Mouse (Mus musculus) MEL (cell line): ENCODE results near the gene Acvr1b. TPM values are rescaled to one million over a fixed set of nuclear protein-coding genes. Genes with fewer than 3 reads are reported as not detected.

Source experiments
- DNase-seq: peaks from one replicate; pipeline ENCODE4 v3.0.0; 2011; ENCODE audit warnings: low read depth, low spot score
- H3K27ac ChIP-seq: 2 replicates; pipeline ENCODE4 v1.5.1; 2012; ENCODE audit warnings: low read depth, mild to moderate bottlenecking, control low read depth, low read length, moderate library complexity; ENCODE audit not compliant: control insufficient read depth
- H3K27me3 ChIP-seq, 2 experiments: fragments of 150-350 bp in 1 of 2; sonication (generic) in 1 of 2; 2 replicates each; pipeline ENCODE4 v1.6.1; 2012; ENCODE audit warnings: low read length in 2 of 2, mild to moderate bottlenecking in 2 of 2, improper control_type of control experiment in 1 of 2, moderate library complexity in 1 of 2; ENCODE audit not compliant: insufficient read depth in 2 of 2, control insufficient read depth in 1 of 2
- H3K36me3 ChIP-seq, 2 experiments: 2 replicates each; pipeline ENCODE4 v1.6.1; 2012 to 2014; ENCODE audit warnings: low read length in 2 of 2, improper control_type of control experiment in 1 of 2, inconsistent platforms in 1 of 2, mild to moderate bottlenecking in 1 of 2; ENCODE audit not compliant: insufficient read depth in 2 of 2, control insufficient read depth in 1 of 2
- H3K4me1 ChIP-seq, 2 experiments: fragments of 150-350 bp in 1 of 2; sonication (generic) in 1 of 2; 2 replicates each; pipeline ENCODE4 v1.6.1; 2012; ENCODE audit warnings: low read length in 2 of 2, improper control_type of control experiment in 1 of 2, mild to moderate bottlenecking in 1 of 2; ENCODE audit not compliant: insufficient read depth in 2 of 2, control insufficient read depth in 1 of 2
- H3K4me3 ChIP-seq, 2 experiments: fragments of 150-350 bp in 1 of 2; sonication (generic) in 1 of 2; 2 replicates each; pipeline ENCODE4 v1.5.1; 2012; ENCODE audit warnings: low read depth in 2 of 2, low read length in 2 of 2, mild to moderate bottlenecking in 2 of 2, moderate library complexity in 2 of 2, control low read depth in 1 of 2, improper control_type of control experiment in 1 of 2; ENCODE audit not compliant: control insufficient read depth in 1 of 2, insufficient read depth in 1 of 2
- H3K79me2 ChIP-seq: 2 replicates; pipeline ENCODE4 v1.6.1; 2012; ENCODE audit warnings: mild to moderate bottlenecking, low read length, moderate library complexity; ENCODE audit not compliant: control insufficient read depth, poor library complexity, insufficient read depth
- H3K9ac ChIP-seq: 2 replicates; pipeline ENCODE4 v1.6.1; 2012; ENCODE audit warnings: low read depth, mild to moderate bottlenecking, control low read depth, low read length, moderate library complexity; ENCODE audit not compliant: control insufficient read depth, poor library complexity, severe bottlenecking
- H3K9me3 ChIP-seq: fragments of 150-350 bp; sonication (generic); replicated peaks from 2 replicates; pipeline ENCODE4 v1.6.1; 2012; ENCODE audit warnings: mild to moderate bottlenecking, low read length, improper control_type of control experiment, moderate library complexity; ENCODE audit not compliant: insufficient read depth
- BHLHE40 ChIP-seq: IDR thresholded peaks from 2 replicates; pipeline ENCODE4 v1.6.1; 2012; ENCODE audit warnings: low read depth, mild to moderate bottlenecking, inconsistent platforms, low read length, improper control_type of control experiment, borderline replicate concordance
- CHD1 ChIP-seq: IDR thresholded peaks from 2 replicates; pipeline ENCODE4 v1.6.1; 2012; ENCODE audit warnings: low read depth, mild to moderate bottlenecking, inconsistent platforms, low read length, improper control_type of control experiment
- CHD2 ChIP-seq: IDR thresholded peaks from 2 replicates; pipeline ENCODE4 v1.6.1; 2011; ENCODE audit warnings: low read length, improper control_type of control experiment
- CTCF ChIP-seq, 3 experiments: IDR thresholded peaks in 2 of 3; conservative IDR thresholded peaks in 1 of 3; 2 replicates each; pipeline ENCODE4 v1.5.1; 2011 to 2012; ENCODE audit warnings: low read length in 3 of 3, low read depth in 2 of 3, mild to moderate bottlenecking in 2 of 3, improper control_type of control experiment in 1 of 3, inconsistent platforms in 1 of 3, mixed read lengths in 1 of 3, moderate library complexity in 1 of 3; ENCODE audit not compliant: control insufficient read depth in 1 of 3, insufficient read depth in 1 of 3, poor library complexity in 1 of 3, severe bottlenecking in 1 of 3
- E2F4 ChIP-seq: IDR thresholded peaks from 2 replicates; pipeline ENCODE4 v1.6.1; 2011; ENCODE audit warnings: low read depth, low read length, improper control_type of control experiment, borderline replicate concordance
- ELF1 ChIP-seq: IDR thresholded peaks from 2 replicates; pipeline ENCODE4 v1.6.1; 2014; ENCODE audit warnings: low read depth, mild to moderate bottlenecking, inconsistent platforms, low read length, improper control_type of control experiment, moderate library complexity
- EP300 ChIP-seq, 2 experiments: IDR thresholded peaks; 2 replicates each; pipeline ENCODE4 v1.6.1; 2011; ENCODE audit warnings: improper control_type of control experiment in 2 of 2, low read length in 2 of 2, low read depth in 1 of 2, mild to moderate bottlenecking in 1 of 2
- ETS1 ChIP-seq: IDR thresholded peaks from 2 replicates; pipeline ENCODE4 v1.6.1; 2012; ENCODE audit warnings: low read depth, mild to moderate bottlenecking, inconsistent platforms, low read length, improper control_type of control experiment, moderate library complexity
- GATA1 ChIP-seq: IDR thresholded peaks from 2 replicates; pipeline ENCODE4 v1.6.1; 2011; ENCODE audit warnings: low read depth, low read length, improper control_type of control experiment
- HCFC1 ChIP-seq: IDR thresholded peaks from 2 replicates; pipeline ENCODE4 v1.6.1; 2012; ENCODE audit warnings: low read depth, mild to moderate bottlenecking, inconsistent platforms, low read length, improper control_type of control experiment, moderate library complexity
- JUND ChIP-seq: IDR thresholded peaks from 2 replicates; pipeline ENCODE4 v1.6.1; 2011; ENCODE audit warnings: low read depth, mild to moderate bottlenecking, improper control_type of control experiment, low read length
- MAZ ChIP-seq: IDR thresholded peaks from 2 replicates; pipeline ENCODE4 v1.6.1; 2012; ENCODE audit warnings: low read depth, mild to moderate bottlenecking, inconsistent platforms, low read length, improper control_type of control experiment
- MEF2A ChIP-seq: IDR thresholded peaks from 2 replicates; pipeline ENCODE4 v1.6.1; 2014; ENCODE audit warnings: low read depth, mild to moderate bottlenecking, inconsistent platforms, low read length, improper control_type of control experiment; ENCODE audit not compliant: poor library complexity, insufficient replicate concordance, severe bottlenecking; ENCODE audit errors: extremely low read depth
- MXI1 ChIP-seq: IDR thresholded peaks from 2 replicates; pipeline ENCODE4 v1.6.1; 2011; ENCODE audit warnings: mild to moderate bottlenecking, low read depth, low read length, improper control_type of control experiment
- MYB ChIP-seq: IDR thresholded peaks from 2 replicates; pipeline ENCODE4 v1.6.1; 2011; ENCODE audit warnings: mild to moderate bottlenecking, low read depth, low read length, improper control_type of control experiment
- POLR2A ChIP-seq, 2 experiments: IDR thresholded peaks; 2 replicates each; pipeline ENCODE4 v1.6.1; 2011 to 2012; ENCODE audit warnings: low read length in 2 of 2, mild to moderate bottlenecking in 2 of 2, control low read depth in 1 of 2, improper control_type of control experiment in 1 of 2, low read depth in 1 of 2, moderate library complexity in 1 of 2; ENCODE audit not compliant: control insufficient read depth in 1 of 2, insufficient read depth in 1 of 2, poor library complexity in 1 of 2
- POLR2AphosphoS5 ChIP-seq: IDR thresholded peaks from 2 replicates; pipeline ENCODE4 v1.6.1; 2012; ENCODE audit warnings: low read depth, borderline replicate concordance, mild to moderate bottlenecking, inconsistent platforms, low read length, moderate library complexity, mixed read lengths
- RAD21 ChIP-seq: IDR thresholded peaks from 2 replicates; pipeline ENCODE4 v1.6.1; 2011; ENCODE audit warnings: mild to moderate bottlenecking, low read depth, low read length, improper control_type of control experiment
- RCOR1 ChIP-seq: IDR thresholded peaks from 2 replicates; pipeline ENCODE4 v1.6.1; 2012; ENCODE audit warnings: low read depth, mild to moderate bottlenecking, inconsistent platforms, low read length, improper control_type of control experiment
- SIN3A ChIP-seq: IDR thresholded peaks from 2 replicates; pipeline ENCODE4 v1.6.1; 2012; ENCODE audit warnings: low read length, improper control_type of control experiment, inconsistent platforms
- TAL1 ChIP-seq: IDR thresholded peaks from 2 replicates; pipeline ENCODE4 v1.6.1; 2012; ENCODE audit warnings: mild to moderate bottlenecking, inconsistent platforms, low read length, moderate library complexity, mixed read lengths
- TBP ChIP-seq: IDR thresholded peaks from 2 replicates; pipeline ENCODE4 v1.8.0; 2011; ENCODE audit warnings: low read depth, low read length, improper control_type of control experiment
- TCF12 ChIP-seq: IDR thresholded peaks from 2 replicates; pipeline ENCODE4 v1.6.1; 2014; ENCODE audit warnings: low read depth, mild to moderate bottlenecking, inconsistent platforms, low read length, improper control_type of control experiment, moderate library complexity
- UBTF ChIP-seq: IDR thresholded peaks from 2 replicates; pipeline ENCODE4 v1.6.1; 2012; ENCODE audit warnings: low read depth, mild to moderate bottlenecking, inconsistent platforms, low read length, improper control_type of control experiment, moderate library complexity, borderline replicate concordance; ENCODE audit not compliant: insufficient read depth
- USF2 ChIP-seq, 2 experiments: IDR thresholded peaks; 2 replicates each; pipeline ENCODE4 v1.6.1; 2011 to 2012; ENCODE audit warnings: improper control_type of control experiment in 2 of 2, low read length in 2 of 2, borderline replicate concordance in 1 of 2, inconsistent platforms in 1 of 2, low read depth in 1 of 2, mild to moderate bottlenecking in 1 of 2; ENCODE audit not compliant: insufficient read depth in 1 of 2
- ZC3H11A ChIP-seq: IDR thresholded peaks from 2 replicates; pipeline ENCODE4 v1.6.1; 2012; ENCODE audit warnings: low read depth, mild to moderate bottlenecking, inconsistent platforms, low read length, improper control_type of control experiment
- ZKSCAN1 ChIP-seq: IDR thresholded peaks from 2 replicates; pipeline ENCODE4 v1.6.1; 2012; ENCODE audit warnings: low read depth, mild to moderate bottlenecking, inconsistent platforms, low read length, improper control_type of control experiment, moderate library complexity
- ZMIZ1 ChIP-seq: IDR thresholded peaks from 2 replicates; pipeline ENCODE4 v1.6.1; 2012; ENCODE audit warnings: low read depth, mild to moderate bottlenecking, inconsistent platforms, low read length, improper control_type of control experiment, moderate library complexity
- polyA plus RNA-seq, 2 experiments: library from polyadenylated mRNA; stranded (reverse) in 1 of 2; unstranded in 1 of 2; fragments of >175 nt in 1 of 2; fragments of >200 nt in 1 of 2; gene quantifications; 2 replicates each; pipeline versions ENCODE4 v1.2.1 to v1.2.4; 2012; ENCODE audit warnings: low replicate concordance in 2 of 2, low read depth in 1 of 2; ENCODE audit not compliant: insufficient read length in 2 of 2, insufficient read depth in 1 of 2, missing spikeins in 1 of 2
- total RNA-seq: library from RNA; depleted of rRNA; stranded (reverse); fragments of 300-350 nt; gene quantifications from 2 replicates; pipeline ENCODE4 v1.2.3, GENCODE M21; 2012

The Acvr1b gene
- total and polyA plus RNA-seq, 3 experiments, result 10.4 to 13.2 TPM; not detected in 1

GRCm38 (mm10) chr15:101146100-101146965 lies 27.5 kb upstream of the Acvr1b start (continued):
- TF ChIP-seq JUND (no peak), ZKSCAN1 (no peak), CTCF (IDR thresholded peaks at IDR 0.05 in 2 of 3, conservative IDR thresholded peaks at IDR 0.05 in 1 of 3; ENCODE audit: control insufficient read depth in 1 of 3, insufficient read depth in 1 of 3, low read depth in 2 of 3, low read length in 3 of 3, poor library complexity in 1 of 3, severe bottlenecking in 1 of 3) (no peak), TBP (no peak), ZMIZ1 (no peak), POLR2AphosphoS5 (no peak), SIN3A (peak; percentile 50), E2F4 (no peak)

GRCm38 (mm10) chr15:101147115-101147909 lies 26.6 kb upstream of the Acvr1b start:
- no peaks in the 10 kb centered on the region; the same call in 1 of the 2 replicates for H3K79me2 ChIP-seq
- H3K27ac ChIP-seq, result peak overlapping the region; percentile 84
- DNase-seq, result peak; percentile 90
- TF ChIP-seq JUND (peak; percentile 1; the same call in 1 of the 2 replicates), ELF1 (no peak), USF2 (IDR thresholded peaks at IDR 0.05; ENCODE audit: borderline replicate concordance in 1 of 2, insufficient read depth in 1 of 2, low read depth in 1 of 2, low read length in 2 of 2) (no peak), ETS1 (peak; percentile 88), MYB (peak; percentile 94), RCOR1 (peak; percentile 93), ZC3H11A (no peak), SIN3A (peak; percentile 76), HCFC1 (peak; percentile 11), ZKSCAN1 (no peak), GATA1 (peak; percentile 95), ZMIZ1 (0 out of 2 replicates have a peak, but pooled peaks have one; percentile 1), TAL1 (peak; percentile 73), MXI1 (no peak; the same call in 1 of the 2 replicates), TCF12 (peak; percentile 94), CHD2 (no peak), BHLHE40 (0 out of 2 replicates have a peak, but pooled peaks have one; percentile 41), POLR2A (IDR thresholded peaks at IDR 0.05; ENCODE audit: control insufficient read depth in 1 of 2, insufficient read depth in 1 of 2, low read depth in 1 of 2, low read length in 2 of 2, poor library complexity in 1 of 2) (peak in 1 of 2 experiments; percentile 54; a peak in 2 of 4 replicates), MEF2A (0 out of 2 replicates have a peak, but pooled peaks have one; percentile 9), EP300 (IDR thresholded peaks at IDR 0.05; ENCODE audit: low read depth in 1 of 2, low read length in 2 of 2) (peak; percentile 95 to 97), RAD21 (no peak), MAZ (peak; percentile 86; the same call in 1 of the 2 replicates), UBTF (0 out of 2 replicates have a peak, but pooled peaks have one; percentile 64), TBP (peak; percentile 29; the same call in 1 of the 2 replicates), CHD1 (peak; percentile 71; the same call in 1 of the 2 replicates)
- H3K36me3 ChIP-seq, result peaks cover 0 to 56% of the 10 kb centered on the region in 2 experiments; a peak in 2 of 4 replicates
- H3K4me1 ChIP-seq, result peaks cover 31 to 74% of the 10 kb centered on the region in 2 experiments
- no peaks in the 10 kb centered on the region for H3K9me3 ChIP-seq
- no peaks in the 10 kb centered on the region for H3K27me3 ChIP-seq
- peak overlapping the region; percentile 51 for H3K9ac ChIP-seq
- H3K4me3 ChIP-seq, result peak overlapping the region; percentile 40 to 59
